Mouse (Mus musculus): ENCODE measurements around the gene Gins3. TPM values are rescaled to one million over a fixed set of nuclear protein-coding genes. Genes with fewer than 3 reads are reported as not detected.
A peak's percentile ranks its signal among the peaks of the same experiment; 100 is the strongest.
"Not testable (repeated sequence)": the region's sequence is repeated elsewhere in the genome, so short reads cannot be mapped to it uniquely, and the experiment has no call there.

Gene Gins3
- polyA plus RNA-seq, 1 experiment from 2014 or later: 25.0 TPM

GRCm38 (mm10) chr8:95657523-95657922, 24.3 kb downstream of the Gins3 start:
- no peaks in the 10 kb centered on the region for H3K36me3 ChIP-seq (ENCODE audit: control insufficient read depth, insufficient read depth, low read length)
- no peak overlapping the region for H3K27ac ChIP-seq (ENCODE audit: low read length)
- H3K27me3 ChIP-seq (ENCODE audit: control insufficient read depth, insufficient read depth, low read length): no peaks in the 10 kb centered on the region
- no peak overlapping the region for H3K9ac ChIP-seq (replicated peaks; ENCODE audit: low read depth, low read length)
- 54% methylated on average over 2 of the region's 2 CpGs for WGBS
- no peak for ATAC-seq (ENCODE audit: insufficient number of reproducible peaks, insufficient read depth, low FRiP score, low read depth)
- H3K4me3 ChIP-seq (ENCODE audit: low read depth, low read length): no peak overlapping the region
- H3K4me1 ChIP-seq (ENCODE audit: control insufficient read depth, insufficient read depth, low read length): no peaks in the 10 kb centered on the region
- H3K9me3 ChIP-seq (ENCODE audit: control insufficient read depth, low read depth, low read length): no peaks in the 10 kb centered on the region
- H3K4me2 ChIP-seq (replicated peaks; ENCODE audit: low read depth, low read length): no peak overlapping the region

GRCm38 (mm10) chr8:95660334-95660882, 27.2 kb downstream of the Gins3 start:
- Histone ChIP-seq H3K4me3 (ENCODE audit: low read depth, low read length) (no peak overlapping the region), H3K4me1 (ENCODE audit: control insufficient read depth, insufficient read depth, low read length) (no peaks in the 10 kb centered on the region), H3K9ac (replicated peaks; ENCODE audit: low read depth, low read length) (no peak overlapping the region), H3K27me3 (ENCODE audit: control insufficient read depth, insufficient read depth, low read length) (no peaks in the 10 kb centered on the region), H3K27ac (ENCODE audit: low read length) (no peak overlapping the region), H3K4me2 (replicated peaks; ENCODE audit: low read depth, low read length) (no peak overlapping the region), H3K9me3 (ENCODE audit: control insufficient read depth, low read depth, low read length) (no peaks in the 10 kb centered on the region), H3K36me3 (ENCODE audit: control insufficient read depth, insufficient read depth, low read length) (no peaks in the 10 kb centered on the region)
- WGBS: 80% methylated on average over 6 of the region's 6 CpGs
- no peak for ATAC-seq (ENCODE audit: insufficient number of reproducible peaks, insufficient read depth, low FRiP score, low read depth)

GRCm38 (mm10) chr8:95661085-95661484, 27.8 kb downstream of the Gins3 start:
- no peaks in the 10 kb centered on the region for H3K36me3 ChIP-seq (ENCODE audit: control insufficient read depth, insufficient read depth, low read length)
- H3K27me3 ChIP-seq (ENCODE audit: control insufficient read depth, insufficient read depth, low read length): no peaks in the 10 kb centered on the region
- no peak overlapping the region for H3K27ac ChIP-seq (ENCODE audit: low read length)
- H3K9me3 ChIP-seq (ENCODE audit: control insufficient read depth, low read depth, low read length): no peaks in the 10 kb centered on the region
- ATAC-seq (ENCODE audit: insufficient number of reproducible peaks, insufficient read depth, low FRiP score, low read depth): no peak
- no peak overlapping the region for H3K4me3 ChIP-seq (ENCODE audit: low read depth, low read length)
- H3K4me1 ChIP-seq (ENCODE audit: control insufficient read depth, insufficient read depth, low read length): no peaks in the 10 kb centered on the region
- H3K4me2 ChIP-seq (replicated peaks; ENCODE audit: low read depth, low read length): no peak overlapping the region
- 71% methylated on average over 8 of the region's 8 CpGs for WGBS
- no peak overlapping the region for H3K9ac ChIP-seq (replicated peaks; ENCODE audit: low read depth, low read length)

- no peaks in the 10 kb centered on the region for H3K4me1 ChIP-seq (ENCODE audit: control insufficient read depth, insufficient read depth, low read length)
- H3K4me3 ChIP-seq (ENCODE audit: low read depth, low read length): no peak overlapping the region
- H3K27ac ChIP-seq (ENCODE audit: low read length): no peak overlapping the region
- ATAC-seq (ENCODE audit: insufficient number of reproducible peaks, insufficient read depth, low FRiP score, low read depth): no peak
- 86% methylated on average over 6 of the region's 6 CpGs for WGBS
- H3K9ac ChIP-seq (replicated peaks; ENCODE audit: low read depth, low read length): no peak overlapping the region
- no peaks in the 10 kb centered on the region for H3K9me3 ChIP-seq (ENCODE audit: control insufficient read depth, low read depth, low read length)
- H3K4me2 ChIP-seq (replicated peaks; ENCODE audit: low read depth, low read length): no peak overlapping the region
- H3K36me3 ChIP-seq (ENCODE audit: control insufficient read depth, insufficient read depth, low read length): no peaks in the 10 kb centered on the region
- H3K27me3 ChIP-seq (ENCODE audit: control insufficient read depth, insufficient read depth, low read length): no peaks in the 10 kb centered on the region
These were observed 28.3 kb downstream of the Gins3 start for GRCm38 (mm10) chr8:95661575-95661974.

DNA sequence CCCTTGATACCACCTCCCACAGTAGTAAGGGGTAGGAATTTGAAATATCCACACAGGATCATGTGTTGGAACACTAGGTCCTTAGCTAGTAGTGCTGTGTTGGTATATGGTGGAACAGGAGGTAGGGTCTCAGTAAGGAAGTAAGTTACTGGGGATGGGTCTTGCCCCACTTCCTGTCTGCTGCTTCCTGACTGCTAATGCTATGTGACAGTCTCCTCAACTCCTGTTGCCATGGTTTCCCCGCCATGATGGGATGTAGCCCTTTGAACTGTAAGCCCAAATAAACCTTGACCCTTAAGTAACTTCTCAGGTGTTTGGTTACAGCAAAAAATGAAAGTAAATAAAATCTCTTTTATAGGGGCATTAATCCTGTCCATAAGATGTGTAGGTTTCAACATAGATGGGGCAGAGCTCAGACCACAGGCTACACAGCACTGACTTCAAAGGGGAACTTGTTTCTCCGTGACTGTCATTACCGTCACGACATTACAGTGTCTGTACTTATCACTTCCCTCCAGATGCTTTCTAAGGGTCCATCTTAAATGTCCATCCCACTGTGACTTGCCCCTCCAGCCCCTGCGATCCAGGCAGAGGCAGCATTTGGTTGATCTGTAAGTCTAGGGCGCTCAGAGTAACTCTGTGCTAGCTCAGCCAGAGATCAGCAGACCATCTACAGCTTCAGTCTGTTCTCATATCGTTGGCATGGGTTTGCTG, 29.8 kb downstream of the Gins3 start:
- Histone ChIP-seq H3K4me1 (ENCODE audit: control insufficient read depth, insufficient read depth, low read length) (no peaks in the 10 kb centered on the region), H3K27me3 (ENCODE audit: control insufficient read depth, insufficient read depth, low read length) (no peaks in the 10 kb centered on the region), H3K36me3 (ENCODE audit: control insufficient read depth, insufficient read depth, low read length) (no peaks in the 10 kb centered on the region), H3K4me3 (ENCODE audit: low read depth, low read length) (no peak overlapping the region), H3K27ac (ENCODE audit: low read length) (no peak overlapping the region), H3K9me3 (ENCODE audit: control insufficient read depth, low read depth, low read length) (no peaks in the 10 kb centered on the region), H3K4me2 (replicated peaks; ENCODE audit: low read depth, low read length) (no peak overlapping the region), H3K9ac (replicated peaks; ENCODE audit: low read depth, low read length) (no peak overlapping the region)
- WGBS: 64% methylated on average over 7 of the region's 7 CpGs
- ATAC-seq (ENCODE audit: insufficient number of reproducible peaks, insufficient read depth, low FRiP score, low read depth): no peak

DNA sequence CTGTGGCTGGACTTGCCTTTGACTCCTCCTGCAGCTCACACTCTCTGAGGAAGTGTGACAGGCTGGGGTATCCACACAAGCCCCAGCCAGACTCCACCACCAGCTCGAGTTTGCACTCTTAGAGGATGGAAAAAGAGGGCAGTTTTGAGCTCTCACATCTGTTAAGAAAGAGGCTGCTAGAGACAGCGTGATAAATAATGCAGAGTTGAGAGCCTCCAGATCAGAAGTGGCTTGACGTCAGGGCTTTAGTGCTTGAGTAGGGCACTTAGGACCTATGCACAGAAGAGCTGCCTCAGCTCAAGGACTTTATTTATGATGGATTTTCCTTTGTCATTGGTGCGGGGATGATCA, 30.3 kb downstream of the Gins3 start:
- no peaks in the 10 kb centered on the region for H3K27me3 ChIP-seq (ENCODE audit: control insufficient read depth, insufficient read depth, low read length)
- peak; percentile 12; the same call in 1 of the 2 replicates for ATAC-seq (ENCODE audit: insufficient number of reproducible peaks, insufficient read depth, low FRiP score, low read depth)
- H3K4me2 ChIP-seq (replicated peaks; ENCODE audit: low read depth, low read length): no peak overlapping the region
- H3K4me3 ChIP-seq (ENCODE audit: low read depth, low read length): no peak overlapping the region
- 31% methylated on average over 4 of the region's 4 CpGs for WGBS
- no peaks in the 10 kb centered on the region for H3K4me1 ChIP-seq (ENCODE audit: control insufficient read depth, insufficient read depth, low read length)
- no peaks in the 10 kb centered on the region for H3K36me3 ChIP-seq (ENCODE audit: control insufficient read depth, insufficient read depth, low read length)
- H3K27ac ChIP-seq (ENCODE audit: low read length): no peak overlapping the region
- no peaks in the 10 kb centered on the region for H3K9me3 ChIP-seq (ENCODE audit: control insufficient read depth, low read depth, low read length)
- H3K9ac ChIP-seq (replicated peaks; ENCODE audit: low read depth, low read length): no peak overlapping the region

GRCm38 (mm10) chr8:95665813-95666452, 32.7 kb downstream of the Gins3 start:
- H3K9ac ChIP-seq (replicated peaks; ENCODE audit: low read depth, low read length); H3K27ac ChIP-seq (ENCODE audit: low read length); H3K36me3 ChIP-seq (ENCODE audit: control insufficient read depth, insufficient read depth, low read length); H3K27me3 ChIP-seq (ENCODE audit: control insufficient read depth, insufficient read depth, low read length); H3K4me1 ChIP-seq (ENCODE audit: control insufficient read depth, insufficient read depth, low read length); H3K4me2 ChIP-seq (replicated peaks; ENCODE audit: low read depth, low read length); ATAC-seq (ENCODE audit: insufficient number of reproducible peaks, insufficient read depth, low FRiP score, low read depth); H3K9me3 ChIP-seq (ENCODE audit: control insufficient read depth, low read depth, low read length); H3K4me3 ChIP-seq (ENCODE audit: low read depth, low read length): not testable (repeated sequence)
- WGBS: 94% methylated on average over 11 of the region's 11 CpGs

- no peaks in the 10 kb centered on the region for H3K4me1 ChIP-seq (ENCODE audit: control insufficient read depth, insufficient read depth, low read length)
- H3K4me2 ChIP-seq (replicated peaks; ENCODE audit: low read depth, low read length): no peak overlapping the region
- no peaks in the 10 kb centered on the region for H3K9me3 ChIP-seq (ENCODE audit: control insufficient read depth, low read depth, low read length)
- H3K27ac ChIP-seq (ENCODE audit: low read length): no peak overlapping the region
- 44% methylated on average over 8 of the region's 8 CpGs for WGBS
- ATAC-seq (ENCODE audit: insufficient number of reproducible peaks, insufficient read depth, low FRiP score, low read depth): 0 out of 2 replicates have a peak, but pooled peaks have one; percentile 53
- no peak overlapping the region for H3K4me3 ChIP-seq (ENCODE audit: low read depth, low read length)
- no peaks in the 10 kb centered on the region for H3K27me3 ChIP-seq (ENCODE audit: control insufficient read depth, insufficient read depth, low read length)
- no peaks in the 10 kb centered on the region for H3K36me3 ChIP-seq (ENCODE audit: control insufficient read depth, insufficient read depth, low read length)
- no peak overlapping the region for H3K9ac ChIP-seq (replicated peaks; ENCODE audit: low read depth, low read length)
These were observed 35.1 kb downstream of the Gins3 start for GRCm38 (mm10) chr8:95668163-95668958.

Measured in stomach, embryonic 14.5 days (tissue).